Mouse (Mus musculus) bone marrow macrophage, adult 2 months (primary cell): ENCODE results near the gene Zfp335. TPM values are rescaled to one million over a fixed set of nuclear protein-coding genes. Genes with fewer than 3 reads are reported as not detected.
"Not testable (repeated sequence)": the region's sequence is repeated elsewhere in the genome, so short reads cannot be mapped to it uniquely, and the experiment has no call there.

ENCODE experiments used
- H3K27ac ChIP-seq: 2 replicates; pipeline ENCODE4 v1.5.1; 2012; ENCODE audit warnings: low read depth, low read length; ENCODE audit not compliant: insufficient read depth
- H3K4me1 ChIP-seq: 2 replicates; pipeline ENCODE4 v1.6.1; 2012; ENCODE audit warnings: low read length; ENCODE audit not compliant: control insufficient read depth, insufficient read depth
- H3K4me3 ChIP-seq: 2 replicates; pipeline ENCODE4 v1.5.1; 2012; ENCODE audit warnings: mild to moderate bottlenecking, low read length, moderate library complexity; ENCODE audit not compliant: insufficient read depth
- CTCF ChIP-seq: IDR thresholded peaks from 2 replicates; pipeline ENCODE4 v1.5.1; 2012; ENCODE audit warnings: low read depth, mild to moderate bottlenecking, low read length, moderate library complexity
- POLR2A ChIP-seq: IDR thresholded peaks from 2 replicates; pipeline ENCODE4 v1.6.1; 2012; ENCODE audit warnings: mild to moderate bottlenecking, low read depth, low read length, borderline replicate concordance
- polyA plus RNA-seq: library from polyadenylated mRNA; stranded (reverse); fragments of >200 nt; gene quantifications from 2 replicates; pipeline ENCODE4 v1.2.4, GENCODE M21; 2012; ENCODE audit not compliant: missing spikeins, insufficient read depth, insufficient read length

The Zfp335 gene
- polyA plus RNA-seq, 1 experiment: 14.5 TPM

DNA sequence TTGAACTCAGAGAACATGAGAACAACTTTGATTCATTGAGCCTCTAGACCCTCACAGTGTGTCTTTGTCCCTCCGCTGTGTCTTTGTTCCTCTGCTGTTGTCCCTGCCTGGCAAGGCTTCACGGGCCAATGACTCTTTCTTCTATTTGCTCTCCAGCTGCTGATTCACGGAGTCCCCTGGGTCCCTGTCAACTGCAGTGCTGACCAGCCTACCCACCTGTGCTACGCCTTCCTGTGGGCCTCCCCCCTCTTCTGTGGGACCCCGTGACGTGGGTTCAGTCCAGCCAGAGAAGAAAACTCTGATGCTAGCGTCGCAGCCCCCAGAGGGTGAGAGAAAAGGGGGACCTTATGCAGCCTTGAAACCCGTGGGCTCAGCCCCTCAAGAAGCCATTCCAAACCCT, 28.9 kb downstream of the Zfp335 start:
- peaks cover 15% of the 10 kb centered on the region for H3K4me1 ChIP-seq
- no peak for TF ChIP-seq CTCF
- no peak for TF ChIP-seq POLR2A

DNA sequence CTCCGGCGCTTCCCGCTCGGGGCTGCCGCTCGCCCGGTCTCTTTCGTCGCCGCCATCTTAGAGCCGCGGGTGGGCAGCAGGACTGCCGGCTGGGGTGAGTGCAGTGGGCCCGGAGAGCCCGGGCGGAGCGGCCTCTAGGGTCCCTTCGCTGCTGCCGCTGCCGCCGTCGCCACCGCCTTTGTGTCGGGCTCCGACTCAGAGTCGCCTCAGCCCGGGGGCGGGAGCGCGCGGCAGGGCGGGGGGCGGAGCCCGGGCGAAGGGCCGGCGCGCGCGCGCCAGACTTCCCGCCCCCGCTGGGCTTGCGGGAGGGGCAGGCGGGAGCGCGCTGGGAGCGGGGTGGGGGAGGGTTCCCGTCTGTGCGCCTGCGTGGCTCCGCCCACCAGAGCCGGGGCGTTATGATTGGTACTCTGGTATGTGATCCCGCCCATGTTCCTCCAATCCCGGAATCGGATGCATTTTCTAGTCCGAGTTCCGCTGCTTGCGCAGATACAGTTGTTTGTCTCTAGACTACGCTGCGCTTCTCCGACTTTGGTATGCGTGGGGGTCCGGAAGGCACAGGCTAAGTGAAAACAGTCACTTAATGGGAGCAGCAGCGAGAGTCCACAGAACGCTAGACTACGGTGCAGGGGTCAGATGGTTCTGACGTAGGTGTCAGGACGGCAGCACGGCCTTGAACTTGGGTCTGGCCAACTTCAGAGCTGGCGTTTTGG, 31.8 kb downstream of the Zfp335 start:
- peaks cover 35% of the 10 kb centered on the region for H3K4me1 ChIP-seq
- TF ChIP-seq CTCF (no peak), POLR2A (no peak)
- H3K4me3 ChIP-seq: peak overlapping the region; percentile 83
- peak overlapping the region; percentile 97 for H3K27ac ChIP-seq

More for the DNA sequence above, 28.9 kb downstream of the Zfp335 start:
- Histone ChIP-seq H3K27ac (no peak overlapping the region), H3K4me3 (no peak overlapping the region)

DNA sequence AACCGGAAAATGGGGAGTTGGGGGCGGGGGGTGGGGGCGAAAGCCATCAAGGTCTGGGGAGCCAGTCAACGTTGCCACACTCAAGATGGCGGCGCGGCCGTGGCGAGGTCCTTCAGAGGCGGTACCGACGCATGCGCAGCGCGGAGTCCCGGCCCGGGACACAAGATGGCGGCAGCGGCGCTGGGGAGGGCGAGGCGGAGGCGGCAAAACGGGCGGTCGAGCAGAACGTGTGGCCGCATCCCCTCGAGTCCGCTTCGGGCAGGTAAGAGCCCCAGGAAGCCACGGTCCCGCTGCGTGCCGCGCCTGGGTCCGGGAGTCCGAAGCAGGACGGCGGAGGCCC, 32.4 kb downstream of the Zfp335 start, which contains the start of gene Pcif1:
Gene Pcif1 (plus strand): TSS at position 77 of the 340 bp plus-strand sequence.
- TF ChIP-seq CTCF (no peak), POLR2A (no peak)
- H3K27ac ChIP-seq: peak within 1 kb of the TSS; percentile 97

DNA sequence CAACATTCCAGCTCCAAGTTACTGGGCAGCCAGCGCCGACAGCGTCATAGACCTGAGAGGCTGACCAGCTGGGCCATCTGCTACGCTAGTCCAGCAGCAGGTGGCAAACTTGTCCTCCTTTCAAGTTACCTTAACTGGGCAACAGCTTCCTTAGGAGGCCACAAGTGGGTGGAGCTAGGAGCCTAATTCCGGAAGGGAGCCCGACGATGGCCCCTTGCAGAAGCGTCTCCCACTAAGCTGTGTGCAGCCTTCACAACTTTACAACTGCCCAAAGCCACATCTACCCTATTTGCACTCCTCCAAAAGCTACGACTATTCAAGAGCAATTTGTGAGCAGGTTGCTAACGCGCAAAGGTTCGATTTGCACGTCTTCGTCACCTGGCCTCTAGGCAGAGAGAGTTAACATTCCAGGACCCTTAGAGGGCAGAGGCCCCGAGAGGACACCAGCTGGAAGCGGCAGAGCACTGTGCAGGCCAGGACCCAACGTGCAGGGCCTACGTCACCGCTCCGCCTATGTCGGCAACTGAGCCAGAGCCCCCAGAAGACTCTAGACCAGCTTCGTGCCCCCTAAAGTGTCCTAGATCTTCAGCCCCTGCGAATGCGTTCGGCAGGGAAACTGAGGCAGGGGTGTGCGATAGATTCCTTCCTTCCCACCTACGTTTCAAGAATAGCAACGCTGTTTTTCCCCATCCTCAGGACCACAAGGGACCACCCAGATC, 32.9 kb downstream of the Zfp335 start:
- peak overlapping the region; percentile 97 for H3K27ac ChIP-seq
- no peak for TF ChIP-seq POLR2A
- no peak for TF ChIP-seq CTCF
- peaks cover 46% of the 10 kb centered on the region for H3K4me1 ChIP-seq

More for the DNA sequence above, 32.4 kb downstream of the Zfp335 start, which contains the start of gene Pcif1:
- peaks cover 41% of the 10 kb centered on the region for H3K4me1 ChIP-seq
- H3K4me3 ChIP-seq: peak within 1 kb of the TSS; percentile 83

DNA sequence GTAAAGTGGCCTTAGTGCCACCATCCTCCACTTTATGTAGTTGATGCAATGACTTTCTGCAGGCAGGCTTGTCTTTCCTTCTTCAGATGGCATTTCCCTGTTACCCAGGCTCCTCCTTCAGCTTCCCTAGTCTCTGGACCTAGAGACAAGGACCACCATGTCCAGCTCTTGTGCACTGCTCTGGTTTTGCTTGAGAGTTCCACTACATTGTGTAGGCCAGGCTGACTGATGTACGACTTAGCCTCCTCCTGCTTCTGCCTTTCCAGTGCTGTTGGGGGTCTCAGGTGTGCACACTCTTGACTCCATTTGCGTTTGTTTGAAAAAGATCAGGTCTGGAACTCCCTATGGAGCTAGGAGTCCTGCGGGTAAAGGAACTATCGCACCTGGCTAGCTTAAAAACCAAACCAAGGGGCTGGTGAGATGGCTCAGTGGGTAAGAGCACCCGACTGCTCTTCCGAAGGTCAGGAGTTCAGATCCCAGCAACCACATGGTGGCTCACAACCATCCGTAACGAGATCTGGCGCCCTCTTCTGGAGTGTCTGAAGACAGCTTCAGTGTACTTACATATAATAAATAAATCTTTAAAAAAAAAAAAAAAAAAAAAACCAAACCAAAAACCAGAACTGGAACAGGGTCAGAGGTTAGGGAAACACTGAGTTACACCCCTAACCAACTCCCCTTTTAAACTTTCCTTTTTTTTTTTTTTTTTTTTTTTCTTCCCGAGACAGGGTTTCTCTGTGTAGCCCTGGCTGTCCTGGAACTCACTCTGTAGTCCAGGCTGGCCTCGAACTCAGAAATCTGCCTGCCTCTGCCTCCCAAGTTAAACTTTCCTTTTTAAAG, 34.0 kb downstream of the Zfp335 start:
- peaks cover 49% of the 10 kb centered on the region for H3K4me1 ChIP-seq
- peak overlapping the region; percentile 83; the same call in 1 of the 2 replicates for H3K4me3 ChIP-seq
- peak overlapping the region; percentile 97 for H3K27ac ChIP-seq

More for the DNA sequence above, 32.9 kb downstream of the Zfp335 start:
- peak overlapping the region; percentile 83 for H3K4me3 ChIP-seq

DNA sequence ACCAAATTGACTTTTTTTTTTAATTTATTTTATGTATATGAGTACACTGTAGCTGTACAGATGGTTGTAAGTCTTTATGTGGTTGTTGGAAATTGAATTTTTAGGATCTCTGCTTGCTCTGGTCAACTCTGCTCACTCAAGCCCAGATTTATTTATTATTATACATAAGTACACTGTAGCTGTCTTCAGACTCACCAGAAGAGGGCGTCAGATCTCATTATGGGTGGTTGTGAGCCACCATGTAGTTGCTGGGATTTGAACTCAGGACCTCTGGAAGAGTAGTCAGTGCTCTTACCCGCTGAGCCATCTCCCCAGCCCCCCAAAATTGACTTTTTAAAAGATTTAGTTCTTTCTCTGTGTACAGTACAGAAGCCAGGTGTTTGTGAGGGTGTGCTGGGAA, 35.9 kb downstream of the Zfp335 start:
- peaks cover 50% of the 10 kb centered on the region for H3K4me1 ChIP-seq
- H3K4me3 ChIP-seq: not testable (repeated sequence)
- H3K27ac ChIP-seq: peak overlapping the region; percentile 42; the same call in 1 of the 2 replicates

DNA sequence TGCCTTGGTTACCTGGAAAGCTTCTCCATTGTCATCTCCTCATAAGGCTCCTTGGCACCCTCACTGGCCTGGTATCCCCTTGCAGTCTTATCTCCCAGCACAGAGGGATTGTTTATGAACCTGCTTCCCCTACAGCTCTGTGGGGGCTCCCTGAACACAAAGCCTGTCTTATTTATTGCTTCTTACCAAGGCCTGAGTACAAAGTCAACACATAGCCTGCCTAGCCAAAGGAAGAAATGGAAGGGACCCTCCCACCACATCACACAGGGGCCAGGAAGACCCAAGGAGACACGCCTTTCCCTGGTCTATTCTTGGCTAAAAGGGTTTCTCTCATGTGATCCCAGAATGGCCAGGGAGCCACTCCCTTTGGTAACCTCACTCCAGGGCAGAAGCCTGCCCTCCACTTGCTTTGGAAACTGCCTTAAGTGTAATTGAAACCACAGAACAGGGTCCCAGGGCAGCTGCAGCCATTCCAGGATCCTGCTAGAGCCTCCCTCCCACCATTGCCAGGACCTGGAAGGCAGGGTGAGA, 37.3 kb downstream of the Zfp335 start:
- peak overlapping the region; percentile 85 for H3K27ac ChIP-seq
- TF ChIP-seq POLR2A: peak; percentile 5; the same call in 1 of the 2 replicates
- no peak for TF ChIP-seq CTCF
- H3K4me3 ChIP-seq: peak overlapping the region; percentile 31
- H3K4me1 ChIP-seq: peaks cover 61% of the 10 kb centered on the region

DNA sequence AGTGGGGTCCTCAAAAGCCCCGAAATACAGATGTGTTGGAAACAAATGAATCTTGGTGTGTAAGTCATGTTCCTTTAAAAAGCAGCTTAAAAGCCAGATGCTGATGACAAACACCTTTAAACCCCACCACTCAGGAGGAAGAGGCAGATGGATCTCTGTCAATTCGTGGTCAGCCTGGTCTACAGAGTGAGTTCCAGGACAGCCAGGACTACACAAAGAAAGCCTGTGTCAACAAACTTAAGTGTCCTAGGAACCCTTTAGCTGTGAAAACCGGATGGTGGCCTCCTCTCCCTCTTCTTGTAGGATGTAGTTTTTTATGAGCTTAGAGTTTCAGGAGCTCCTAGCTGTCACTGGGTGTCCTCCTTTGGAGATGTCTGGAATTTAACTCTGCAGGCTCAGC, 37.9 kb downstream of the Zfp335 start:
- Histone ChIP-seq H3K4me1 (peaks cover 67% of the 10 kb centered on the region), H3K27ac (peak overlapping the region; percentile 85), H3K4me3 (peak overlapping the region; percentile 31)
- TF ChIP-seq POLR2A (no peak), CTCF (no peak)

DNA sequence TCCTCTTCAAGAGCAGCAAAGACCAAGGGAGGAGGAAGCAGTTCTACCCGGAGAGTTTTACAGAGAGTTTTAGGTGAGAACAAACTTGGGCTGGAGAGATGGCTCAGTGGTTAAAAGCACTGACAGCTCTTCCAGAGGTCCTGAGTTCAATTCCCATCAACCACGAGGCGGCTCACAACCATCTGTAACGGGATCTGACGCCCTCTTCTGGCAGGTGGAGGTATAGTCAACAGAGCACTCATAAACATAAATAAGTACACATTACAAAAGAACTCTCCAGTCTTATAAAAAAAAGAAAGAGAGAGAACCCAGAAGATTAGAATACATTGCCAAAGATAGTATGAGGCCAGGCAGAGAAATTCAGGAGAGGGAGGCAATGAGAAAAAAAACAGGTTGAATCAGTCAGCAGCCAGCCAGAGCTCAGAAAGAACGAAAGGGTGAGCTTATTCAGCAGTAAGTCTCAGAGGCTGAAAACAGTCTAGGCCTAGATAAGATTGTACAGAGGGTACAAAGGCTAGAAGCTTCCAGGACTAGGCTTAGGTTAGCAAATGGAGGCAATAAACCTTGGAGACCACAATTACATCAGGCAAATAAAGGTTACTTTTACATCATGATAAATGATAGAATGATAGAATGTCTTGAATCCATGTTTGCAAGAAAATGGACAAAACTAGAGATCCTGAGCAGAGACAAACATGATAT, 39.8 kb downstream of the Zfp335 start:
- Histone ChIP-seq H3K27ac (no peak overlapping the region), H3K4me1 (peaks cover 66% of the 10 kb centered on the region)
- TF ChIP-seq POLR2A: no peak
- peak; percentile 43 for TF ChIP-seq CTCF

More for the DNA sequence above, 39.8 kb downstream of the Zfp335 start:
- no peak overlapping the region for H3K4me3 ChIP-seq
